Mouse (Mus musculus): Measurements from ENCODE around the gene Cst11.

DNA sequence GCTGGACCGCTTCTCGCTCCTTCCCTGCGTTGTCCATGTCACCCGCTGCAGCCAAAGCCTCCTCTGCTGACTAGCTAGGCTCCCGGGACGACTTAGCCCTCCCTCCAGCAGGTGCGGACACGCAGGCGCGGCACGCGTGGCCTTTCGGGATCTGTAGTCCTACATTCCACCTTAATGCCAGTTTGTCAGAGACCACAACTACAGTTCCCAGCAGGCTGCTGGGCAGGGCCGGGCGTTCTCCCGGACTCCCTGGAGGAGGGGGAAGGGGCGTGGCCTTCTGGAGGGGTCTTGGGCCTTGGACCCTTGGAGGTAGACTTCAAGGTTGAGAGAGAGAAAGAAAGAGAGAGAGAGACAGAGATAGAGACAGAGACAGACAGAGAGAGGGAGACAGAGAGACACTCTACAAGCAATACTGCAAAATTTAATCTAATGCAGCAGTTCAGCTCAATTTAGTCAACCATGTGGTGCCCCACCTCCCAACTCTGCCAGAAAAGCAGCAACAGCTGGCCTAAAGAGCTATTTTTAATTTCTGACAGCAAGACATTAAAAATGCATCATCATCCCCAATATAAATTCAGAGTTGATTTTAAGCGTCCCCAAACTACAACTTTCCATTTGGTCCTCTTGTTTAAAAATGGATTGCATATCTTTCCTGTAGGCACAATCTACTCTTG lies 38.8 kb downstream of the Cst11 start, which contains the start of gene Napb:
- TF ChIP-seq POLR2A (IDR thresholded peaks at IDR 0.05; ENCODE audit: borderline replicate concordance, extremely low read depth, low read depth, low read length): peak; percentile 95; the same call in 1 of the 2 replicates
- no peak for TF ChIP-seq CTCF (IDR thresholded peaks at IDR 0.05; ENCODE audit: insufficient read depth, low read length)
